Mouse (Mus musculus): ENCODE data around the gene Npr2.

DNA sequence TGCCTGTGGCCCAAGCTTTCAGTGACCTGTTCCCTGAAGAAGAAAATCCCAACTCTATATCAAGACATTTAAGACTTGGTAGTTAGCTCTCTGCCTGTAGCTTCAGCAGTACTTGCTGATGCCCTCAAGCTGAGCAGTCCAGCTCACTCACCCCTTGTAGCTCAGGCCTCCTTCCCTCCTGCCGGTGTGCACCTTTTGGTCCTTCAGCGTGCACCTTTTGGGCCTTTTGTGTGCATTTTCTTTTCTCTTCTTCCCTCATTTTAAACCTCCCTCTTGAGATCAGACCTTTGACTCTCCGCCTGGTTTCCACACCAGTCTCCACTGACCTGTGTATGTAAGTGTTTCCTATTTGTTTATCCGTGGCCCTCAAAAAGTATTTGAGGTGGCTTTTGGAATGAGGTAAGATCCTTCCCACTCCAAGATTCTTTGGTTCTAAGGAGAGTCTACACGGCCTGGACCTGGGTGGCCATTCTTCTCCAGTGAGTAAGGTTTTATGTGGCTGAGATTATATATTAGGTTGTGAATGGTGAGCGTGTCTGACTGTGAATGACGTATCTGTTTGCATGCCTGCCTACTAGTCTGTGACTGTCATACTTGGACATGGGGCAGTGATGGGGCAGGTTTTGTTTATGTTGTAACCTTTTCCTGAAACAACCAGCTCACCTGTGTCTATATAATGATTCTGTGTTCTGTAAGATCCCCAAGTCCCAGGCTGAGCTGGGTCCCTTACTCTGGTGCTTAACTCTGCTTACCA, 3.1 kb downstream of the Npr2 start:
- TF ChIP-seq CTCF (IDR thresholded peaks at IDR 0.05; ENCODE audit: low read depth, low read length) (no peak), POLR2A (IDR thresholded peaks at IDR 0.05; ENCODE audit: borderline replicate concordance, low read depth, low read length) (no peak)

All from bone marrow macrophage, adult 2 months (primary cell).